Mouse (Mus musculus): ENCODE data around the gene Kcns3.

GRCm38 (mm10) chr12:11149421-11150191, 1.2 kb downstream of the Kcns3 start:
- TF ChIP-seq CTCF (IDR thresholded peaks at IDR 0.05; ENCODE audit: insufficient read depth, low read depth, low read length): no peak
- no peak for TF ChIP-seq POLR2A (IDR thresholded peaks at IDR 0.05; ENCODE audit: insufficient read depth, low read depth, low read length)
